Mouse (Mus musculus): Measurements from ENCODE around the gene Mrpl28.
A peak's percentile ranks its signal among the peaks of the same experiment; 100 is the strongest.
"Not testable (repeated sequence)": the region's sequence is repeated elsewhere in the genome, so short reads cannot be mapped to it uniquely, and the experiment has no call there.

Mrpl28 gene

GRCm38 (mm10) chr17:26116503-26117258 is 6.6 kb upstream of the Mrpl28 start:
- no peak for DNase-seq

GRCm38 (mm10) chr17:26119766-26120710 is 3.3 kb upstream of the Mrpl28 start:
- peak; percentile 47 for DNase-seq

- no peak for DNase-seq
Measured at GRCm38 (mm10) chr17:26122431-26123140, 714 bp upstream of the Mrpl28 start.

- no peak for DNase-seq
Measured at GRCm38 (mm10) chr17:26124560-26124959, 1.3 kb downstream of the Mrpl28 start.

GRCm38 (mm10) chr17:26125226-26125625 is 1.9 kb downstream of the Mrpl28 start:
- DNase-seq = no peak

GRCm38 (mm10) chr17:26131062-26131732 is 7.9 kb downstream of the Mrpl28 start:
- DNase-seq = no peak

GRCm38 (mm10) chr17:26131856-26132853 is 8.9 kb downstream of the Mrpl28 start:
- DNase-seq = no peak

GRCm38 (mm10) chr17:26137106-26137750 is 13.9 kb downstream of the Mrpl28 start:
- no peak for DNase-seq

- no peak for DNase-seq
Measured at GRCm38 (mm10) chr17:26137751-26138130, 14.4 kb downstream of the Mrpl28 start.

GRCm38 (mm10) chr17:26138239-26138836 is 15.0 kb downstream of the Mrpl28 start, which contains the start of gene Axin1:
TSS of gene Axin1 (plus strand) at chr17:26138688.
- peak; percentile 92 for DNase-seq

- DNase-seq = peak; percentile 56
Measured at GRCm38 (mm10) chr17:26138901-26139381, 15.6 kb downstream of the Mrpl28 start.

GRCm38 (mm10) chr17:26142796-26143195 is 19.5 kb downstream of the Mrpl28 start:
- no peak for DNase-seq

GRCm38 (mm10) chr17:26143386-26143785 is 20.1 kb downstream of the Mrpl28 start:
- DNase-seq = no peak

- DNase-seq = no peak
Measured at GRCm38 (mm10) chr17:26149056-26149455, 25.8 kb downstream of the Mrpl28 start.

- DNase-seq = no peak
Measured at GRCm38 (mm10) chr17:26151886-26152630, 28.8 kb downstream of the Mrpl28 start.

- no peak for DNase-seq
Measured at GRCm38 (mm10) chr17:26162736-26163135, 39.4 kb downstream of the Mrpl28 start.

- DNase-seq = no peak
Measured at GRCm38 (mm10) chr17:26168039-26168438, 44.7 kb downstream of the Mrpl28 start.

- not testable (repeated sequence) for DNase-seq
Measured at GRCm38 (mm10) chr17:26175248-26175647, 51.9 kb downstream of the Mrpl28 start.
